Mouse (Mus musculus) midbrain, embryonic 12.5 days (tissue): ENCODE results near the gene Vav3. TPM values are rescaled to one million over a fixed set of nuclear protein-coding genes. Genes with fewer than 3 reads are reported as not detected.

Source experiments
- ATAC-seq: fragments of 200-750 bp; cut with Nextera tagmentation; 2 replicates; pipeline ENCODE4 v1.8.0; 2017; ENCODE audit warnings: low read depth, moderate TSS enrichment, moderate library complexity; ENCODE audit not compliant: low FRiP score
- H3K27ac ChIP-seq: fragments of 300-500 bp; sonication (generic); replicated peaks from 2 replicates; pipeline ENCODE4 v1.5.1; 2016; ENCODE audit warnings: mild to moderate bottlenecking
- H3K27me3 ChIP-seq: fragments of 300-500 bp; sonication (generic); 2 replicates; pipeline ENCODE4 v1.6.1; 2016; ENCODE audit warnings: mild to moderate bottlenecking
- H3K36me3 ChIP-seq: fragments of 300-500 bp; sonication (generic); 2 replicates; pipeline ENCODE4 v1.6.1; 2016
- H3K4me1 ChIP-seq: fragments of 300-500 bp; sonication (generic); 2 replicates; pipeline ENCODE4 v1.6.1; 2016
- H3K4me2 ChIP-seq: fragments of 300-500 bp; sonication (generic); replicated peaks from 2 replicates; pipeline ENCODE4 v1.6.1; 2016; ENCODE audit warnings: mild to moderate bottlenecking, moderate library complexity
- H3K4me3 ChIP-seq: fragments of 300-500 bp; sonication (generic); 2 replicates; pipeline ENCODE4 v1.5.1; 2016; ENCODE audit warnings: mild to moderate bottlenecking
- H3K9ac ChIP-seq: fragments of 300-500 bp; sonication (generic); replicated peaks from 2 replicates; pipeline ENCODE4 v1.6.1; 2016; ENCODE audit warnings: mild to moderate bottlenecking, moderate library complexity
- H3K9me3 ChIP-seq: fragments of 300-500 bp; sonication (generic); 2 replicates; pipeline ENCODE4 v1.6.1; 2016; ENCODE audit warnings: mild to moderate bottlenecking
- WGBS: fragments of 180-500 bp; shearing (Covaris S2); methylation state at CpG from one replicate; pipeline ENCODE4 v1.1.7; 2016; 5-methylcytosine and 5-hydroxymethylcytosine counted together
- polyA plus RNA-seq: library from polyadenylated mRNA; unstranded; fragments of >200 nt; fragmentation: Nextera tagmentation; extraction: Ambion mirVana; gene quantifications from 2 replicates; pipeline ENCODE4 v1.2.1, GENCODE M21; 2016

Gene Vav3
- polyA plus RNA-seq, 1 experiment from 2014 or later = 27.4 TPM

GRCm38 (mm10) chr3:109323447-109324300 lies 16.8 kb upstream of the Vav3 start:
- WGBS = 62% methylated on average over 7 of the region's 7 CpGs
- Histone ChIP-seq H3K27me3 (no peaks in the 10 kb centered on the region), H3K4me3 (no peak overlapping the region), H3K27ac (no peak overlapping the region), H3K9ac (no peak overlapping the region), H3K9me3 (no peaks in the 10 kb centered on the region), H3K4me1 (no peaks in the 10 kb centered on the region), H3K36me3 (no peaks in the 10 kb centered on the region), H3K4me2 (no peak overlapping the region)
- ATAC-seq = no peak

DNA sequence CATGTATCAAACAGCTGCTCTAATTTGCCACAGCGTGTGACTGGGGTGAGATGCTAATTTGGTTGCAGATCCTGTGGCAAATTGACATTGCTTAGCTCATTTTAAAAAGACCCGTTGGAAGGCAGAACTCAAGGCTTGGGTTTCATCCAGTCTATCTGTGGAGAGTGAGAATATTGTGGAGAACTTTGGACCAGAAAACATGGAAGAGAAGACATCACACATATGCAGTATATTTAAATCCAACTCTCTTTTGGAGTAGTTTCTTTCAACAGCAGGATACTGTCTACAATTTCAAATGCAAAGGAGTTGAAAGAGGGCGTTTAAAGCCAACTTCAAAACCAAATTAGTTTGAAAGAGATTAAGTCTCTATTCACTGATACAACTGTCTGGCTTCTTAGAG lies 13.3 kb upstream of the Vav3 start:
- Histone ChIP-seq H3K27ac (no peak overlapping the region), H3K36me3 (no peaks in the 10 kb centered on the region), H3K4me3 (no peak overlapping the region), H3K9ac (no peak overlapping the region), H3K9me3 (no peaks in the 10 kb centered on the region), H3K4me2 (no peak overlapping the region), H3K27me3 (no peaks in the 10 kb centered on the region), H3K4me1 (no peaks in the 10 kb centered on the region)
- 59% methylated on average over 3 of the region's 3 CpGs for WGBS
- no peak for ATAC-seq

- no peaks in the 10 kb centered on the region for H3K27me3 ChIP-seq
- no peak overlapping the region for H3K4me2 ChIP-seq
- no peaks in the 10 kb centered on the region for H3K9me3 ChIP-seq
- no peaks in the 10 kb centered on the region for H3K4me1 ChIP-seq
- ATAC-seq = no peak
- no peak overlapping the region for H3K27ac ChIP-seq
- no peak overlapping the region for H3K4me3 ChIP-seq
- no peaks in the 10 kb centered on the region for H3K36me3 ChIP-seq
- H3K9ac ChIP-seq = no peak overlapping the region
- 41% methylated on average over 5 of the region's 5 CpGs for WGBS
Observed at GRCm38 (mm10) chr3:109332755-109333154, 7.7 kb upstream of the Vav3 start.

DNA sequence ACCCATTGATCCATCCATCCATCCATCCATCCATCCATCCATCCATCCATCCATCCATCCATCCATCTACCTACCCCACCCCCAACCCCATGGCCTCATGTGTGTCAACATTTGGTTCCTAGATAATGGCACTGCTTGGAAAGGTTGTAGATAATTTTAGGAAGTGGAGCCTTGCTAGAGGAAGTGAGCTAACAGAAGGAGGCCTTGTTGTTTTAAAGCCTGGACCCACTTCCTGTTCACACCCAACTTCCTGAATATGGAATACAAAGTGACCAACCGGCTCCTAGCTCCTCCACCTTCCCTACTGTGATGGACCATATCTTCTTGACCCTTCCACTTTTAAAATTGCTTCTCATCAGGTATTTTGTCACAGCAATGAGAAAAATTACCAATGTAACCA lies 5.0 kb upstream of the Vav3 start:
- Histone ChIP-seq H3K4me1 (peaks cover 2% of the 10 kb centered on the region; the same call in 1 of the 2 replicates), H3K9me3 (no peaks in the 10 kb centered on the region), H3K4me3 (no peak overlapping the region), H3K4me2 (no peak overlapping the region), H3K27me3 (no peaks in the 10 kb centered on the region), H3K9ac (no peak overlapping the region), H3K36me3 (no peaks in the 10 kb centered on the region), H3K27ac (no peak overlapping the region)
- 90% methylated on average over 1 of the region's 1 CpGs for WGBS
- no peak for ATAC-seq

DNA sequence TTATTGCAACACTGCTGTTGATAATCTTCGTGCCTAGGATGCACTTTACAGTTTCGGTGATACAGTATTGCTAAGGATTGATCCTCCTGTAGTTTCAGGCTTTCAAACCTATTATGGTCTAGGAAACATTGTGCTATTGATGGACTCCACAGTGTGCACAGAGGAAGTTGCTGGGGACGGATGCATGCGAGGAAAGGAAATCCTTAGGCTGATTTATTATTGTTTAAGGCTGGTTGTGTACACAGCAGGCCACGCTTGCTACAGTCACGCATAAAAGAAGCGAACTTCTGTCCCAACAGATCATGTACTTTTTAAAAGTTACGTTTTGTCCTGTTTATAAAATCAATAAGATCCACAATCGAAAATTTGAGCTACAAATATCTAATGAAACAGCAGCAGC lies 1.2 kb upstream of the Vav3 start:
- peaks cover 2% of the 10 kb centered on the region; the same call in 1 of the 2 replicates for H3K4me1 ChIP-seq
- WGBS = 76% methylated on average over 9 of the region's 9 CpGs
- H3K4me2 ChIP-seq = no peak overlapping the region
- H3K9me3 ChIP-seq = no peaks in the 10 kb centered on the region
- no peak overlapping the region for H3K9ac ChIP-seq
- 0 out of 2 replicates have a peak, but pooled peaks cover 5% of the 10 kb centered on the region for H3K27me3 ChIP-seq
- no peak overlapping the region for H3K4me3 ChIP-seq
- H3K36me3 ChIP-seq = no peaks in the 10 kb centered on the region
- no peak overlapping the region for H3K27ac ChIP-seq
- ATAC-seq = no peak

DNA sequence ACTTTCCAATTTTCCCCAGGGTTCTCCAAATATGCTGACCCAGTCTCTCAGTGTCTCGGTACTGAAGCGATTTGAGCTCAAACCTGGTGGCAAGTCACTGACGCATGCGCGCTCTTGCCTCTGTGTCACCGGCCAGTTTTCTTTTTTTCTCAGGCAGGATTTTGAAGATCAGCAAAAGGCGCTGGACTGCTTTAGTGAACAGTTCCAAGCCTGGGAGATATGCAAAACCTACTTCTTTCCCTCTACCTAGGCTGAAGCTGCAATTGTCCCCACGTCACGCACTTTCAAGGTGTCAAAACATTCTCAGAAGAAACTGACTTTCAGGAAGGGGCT lies 546 bp upstream of the Vav3 start:
- Histone ChIP-seq H3K4me3 (peak overlapping the region; percentile 77), H3K4me1 (peaks cover 2% of the 10 kb centered on the region; the same call in 1 of the 2 replicates), H3K9ac (peak overlapping the region; percentile 85; the same call in 1 of the 2 replicates), H3K27ac (peak overlapping the region; percentile 92), H3K9me3 (no peaks in the 10 kb centered on the region), H3K27me3 (0 out of 2 replicates have a peak, but pooled peaks cover 5% of the 10 kb centered on the region), H3K36me3 (no peaks in the 10 kb centered on the region), H3K4me2 (peak overlapping the region; percentile 74)
- WGBS = under 1% methylated on average over 9 of the region's 9 CpGs
- no peak; the same call in 1 of the 2 replicates for ATAC-seq

DNA sequence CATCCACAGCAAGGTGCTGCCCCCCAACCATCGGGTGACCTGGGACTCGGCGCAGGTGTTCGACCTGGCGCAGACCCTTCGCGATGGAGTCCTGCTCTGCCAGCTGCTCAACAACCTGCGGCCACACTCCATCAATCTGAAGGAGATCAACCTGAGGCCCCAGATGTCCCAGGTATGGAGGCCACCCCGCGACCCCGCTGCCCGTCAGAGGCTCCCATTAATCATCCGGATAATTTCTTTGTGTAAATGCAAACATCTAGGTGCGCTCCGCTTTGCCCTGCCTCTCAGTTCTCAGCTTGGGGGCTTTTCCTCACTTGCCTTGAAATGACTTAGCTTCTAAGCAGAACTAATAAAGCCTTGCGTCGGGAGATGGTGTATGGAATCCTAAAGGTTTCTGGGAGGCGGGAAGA lies 623 bp downstream of the Vav3 start:
- Histone ChIP-seq H3K36me3 (no peaks in the 10 kb centered on the region), H3K4me1 (peaks cover 2% of the 10 kb centered on the region; the same call in 1 of the 2 replicates), H3K9ac (peak overlapping the region; percentile 85), H3K4me3 (peak overlapping the region; percentile 77), H3K27me3 (0 out of 2 replicates have a peak, but pooled peaks cover 5% of the 10 kb centered on the region), H3K4me2 (peak overlapping the region; percentile 74), H3K27ac (peak overlapping the region; percentile 92), H3K9me3 (no peaks in the 10 kb centered on the region)
- ATAC-seq = no peak; the same call in 1 of the 2 replicates
- 0% methylated on average over 18 of the region's 18 CpGs for WGBS

- WGBS = 4% methylated on average over 8 of the region's 8 CpGs
- no peak for ATAC-seq
- H3K4me2 ChIP-seq = peak overlapping the region; percentile 74
- H3K27me3 ChIP-seq = 0 out of 2 replicates have a peak, but pooled peaks cover 5% of the 10 kb centered on the region
- H3K9ac ChIP-seq = peak overlapping the region; percentile 85
- no peaks in the 10 kb centered on the region for H3K36me3 ChIP-seq
- H3K9me3 ChIP-seq = no peaks in the 10 kb centered on the region
- no peak overlapping the region for H3K27ac ChIP-seq
- peak overlapping the region; percentile 77 for H3K4me3 ChIP-seq
- peaks cover 2% of the 10 kb centered on the region; the same call in 1 of the 2 replicates for H3K4me1 ChIP-seq
Observed at GRCm38 (mm10) chr3:109341631-109342030, 1.2 kb downstream of the Vav3 start.

DNA sequence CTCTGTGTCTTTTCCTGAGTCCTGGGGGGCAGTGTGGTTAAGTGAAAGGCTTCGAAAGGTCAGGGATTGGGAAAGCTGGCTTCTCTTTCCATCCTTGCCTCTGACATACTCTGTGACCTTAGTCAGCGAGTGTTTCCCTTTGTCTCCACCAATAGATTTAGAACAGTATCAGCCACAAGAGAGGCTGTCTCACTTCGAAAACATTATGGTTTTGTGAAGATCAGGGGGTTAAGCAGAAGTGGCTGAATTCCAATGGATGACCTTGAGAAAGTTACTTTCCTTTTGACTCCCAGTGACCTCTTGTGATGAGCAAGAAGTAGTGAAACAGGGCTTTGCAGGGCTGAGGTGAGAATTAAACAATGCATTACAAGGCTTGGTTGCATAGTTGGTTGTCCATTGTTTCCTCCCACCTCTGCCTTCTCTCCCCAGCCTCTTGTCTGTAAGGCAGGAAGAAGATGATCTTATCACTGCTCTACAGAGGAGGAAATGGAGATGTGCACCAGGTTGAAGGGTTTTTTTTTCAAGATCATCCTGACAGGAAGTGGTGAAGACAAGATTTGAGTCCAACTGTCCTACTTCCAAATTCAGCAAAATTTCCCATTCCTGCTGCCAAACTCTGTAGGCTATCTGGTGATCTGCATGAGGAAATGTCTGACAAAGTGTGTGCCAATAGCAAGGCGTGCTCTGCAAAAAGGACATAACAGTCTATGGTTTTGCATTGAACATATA lies 11.7 kb downstream of the Vav3 start:
- H3K4me1 ChIP-seq = no peaks in the 10 kb centered on the region; the same call in 1 of the 2 replicates
- no peak for ATAC-seq
- no peaks in the 10 kb centered on the region for H3K27me3 ChIP-seq
- H3K9ac ChIP-seq = no peak overlapping the region
- H3K9me3 ChIP-seq = no peaks in the 10 kb centered on the region
- no peak overlapping the region for H3K4me2 ChIP-seq
- no peaks in the 10 kb centered on the region for H3K36me3 ChIP-seq
- 80% methylated on average over 4 of the region's 4 CpGs for WGBS
- no peak overlapping the region for H3K27ac ChIP-seq
- no peak overlapping the region for H3K4me3 ChIP-seq

DNA sequence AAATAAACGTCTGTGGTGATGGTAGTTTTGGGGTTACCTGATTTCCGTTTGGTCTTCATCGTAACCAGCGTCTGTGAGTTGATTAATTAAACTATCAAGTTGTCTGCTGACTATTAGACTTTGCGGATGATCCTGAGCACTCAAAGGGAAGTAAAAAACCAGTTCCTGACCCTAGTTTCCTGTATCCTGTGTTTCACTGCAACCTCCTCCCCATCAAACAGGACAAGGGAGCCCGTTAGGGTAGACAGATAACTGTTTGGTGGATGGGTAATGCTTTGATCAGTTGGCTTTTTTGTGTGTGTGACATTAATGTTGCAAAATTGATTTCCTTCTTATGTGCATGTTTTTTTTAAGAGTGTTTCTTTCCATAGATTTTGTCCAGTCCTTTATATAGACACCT lies 12.2 kb downstream of the Vav3 start:
- Histone ChIP-seq H3K9me3 (no peaks in the 10 kb centered on the region), H3K4me2 (no peak overlapping the region), H3K4me1 (no peaks in the 10 kb centered on the region; the same call in 1 of the 2 replicates), H3K36me3 (no peaks in the 10 kb centered on the region), H3K9ac (no peak overlapping the region), H3K4me3 (no peak overlapping the region), H3K27me3 (no peaks in the 10 kb centered on the region), H3K27ac (no peak overlapping the region)
- 89% methylated on average over 6 of the region's 6 CpGs for WGBS
- no peak for ATAC-seq

DNA sequence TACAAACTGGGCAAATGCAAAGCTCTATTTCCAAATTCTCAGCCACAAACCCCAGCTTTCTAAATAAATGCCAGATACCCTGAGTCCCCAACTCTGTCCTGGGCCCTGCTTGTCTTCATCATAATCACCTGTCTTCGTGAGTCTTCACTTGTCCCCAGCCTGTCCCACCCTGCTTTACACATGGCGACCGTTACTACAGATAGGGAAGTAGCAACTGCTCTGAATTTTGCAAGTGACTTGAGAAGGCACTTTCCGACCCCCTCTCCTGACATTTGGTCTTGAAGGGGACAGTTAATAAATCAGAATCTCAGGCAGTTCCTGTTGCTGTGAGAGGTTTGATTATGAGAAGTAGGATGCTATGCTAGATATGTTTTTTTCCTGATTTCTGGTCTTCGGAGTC lies 13.4 kb downstream of the Vav3 start:
- no peaks in the 10 kb centered on the region for H3K27me3 ChIP-seq
- no peak for ATAC-seq
- H3K4me3 ChIP-seq = no peak overlapping the region
- no peak overlapping the region for H3K27ac ChIP-seq
- 93% methylated on average over 5 of the region's 5 CpGs for WGBS
- no peak overlapping the region for H3K9ac ChIP-seq
- H3K4me2 ChIP-seq = no peak overlapping the region
- H3K9me3 ChIP-seq = no peaks in the 10 kb centered on the region
- H3K4me1 ChIP-seq = no peaks in the 10 kb centered on the region; the same call in 1 of the 2 replicates
- H3K36me3 ChIP-seq = no peaks in the 10 kb centered on the region

DNA sequence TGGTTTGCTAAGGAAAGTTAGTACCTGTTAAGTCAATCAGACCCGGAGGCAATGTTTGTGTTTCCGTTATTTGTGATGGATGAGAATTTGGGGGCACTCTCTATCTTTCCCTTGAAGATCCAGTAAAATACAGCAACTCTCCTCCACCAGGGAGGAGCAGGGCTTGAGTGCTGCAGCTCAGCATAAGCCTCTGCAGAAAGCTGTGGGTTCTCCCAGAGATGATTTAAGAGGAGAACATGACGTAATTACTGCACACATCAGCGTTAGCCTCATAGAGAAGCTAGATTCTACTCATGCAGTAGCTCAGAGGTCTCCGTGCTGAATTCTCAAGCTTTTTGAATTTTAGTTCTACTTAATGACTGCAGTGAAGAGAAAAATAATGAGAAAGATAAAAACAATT lies 14.7 kb downstream of the Vav3 start:
- WGBS = 88% methylated on average over 5 of the region's 5 CpGs
- ATAC-seq = no peak
- Histone ChIP-seq H3K36me3 (no peaks in the 10 kb centered on the region), H3K27ac (no peak overlapping the region), H3K9me3 (no peaks in the 10 kb centered on the region), H3K4me3 (no peak overlapping the region), H3K4me1 (no peaks in the 10 kb centered on the region; the same call in 1 of the 2 replicates), H3K4me2 (no peak overlapping the region), H3K9ac (no peak overlapping the region), H3K27me3 (no peaks in the 10 kb centered on the region)
